Comparison of ENCODE assay signal across 16 mouse cellular contexts in genomic region chr8:105801153-105801904, GRCm38 (mm10). TPM values are rescaled to one million over a fixed set of nuclear protein-coding genes. Genes with fewer than 3 reads are reported as not detected.
DNase-seq lines count a peak whose midpoint lies in the region; ATAC-seq and TF ChIP-seq lines count a peak whose summit lies in the region.
"Had no signal": no experiment of that assay in that cellular context is flagged by ENCODE, and none has a peak within 500 bp of the region (broad histone marks: within the 10 kb centered on the region; RNA-seq: fewer than 3 reads in every experiment).

No protein-coding gene starts in this region.

- peak; percentile 80 for DNase-seq in liver
- no peak for DNase-seq in kidney, postnatal 36 days
- DNase-seq: adrenal gland, adult 8-10 months; cerebellum, adult 11-12 months; layer of hippocampus, adult 9-11 months; lung, postnatal 36 days had no signal

- H3K27me3 ChIP-seq in intestine, embryonic 15.5 days (replicated peaks), result no peaks in the 10 kb centered on the region
- H3K27me3 ChIP-seq in intestine, postnatal 0 days (replicated peaks; ENCODE audit: control insufficient read depth, insufficient read depth, low read length), result no peaks in the 10 kb centered on the region
- no peaks in the 10 kb centered on the region for H3K27me3 ChIP-seq in forebrain, embryonic 15.5 days
- H3K27me3 ChIP-seq: hindbrain, embryonic 15.5 days had no signal

- no peak overlapping the region for H3K4me3 ChIP-seq in intestine, embryonic 15.5 days (replicated peaks)
- no peak overlapping the region for H3K4me3 ChIP-seq in intestine, postnatal 0 days (ENCODE audit: low read depth, low read length)
- H3K4me3 ChIP-seq in bone marrow, adult 2 months (replicated peaks; ENCODE audit: control insufficient read depth, low read depth, low read length), result no peak overlapping the region
- no peak overlapping the region for H3K4me3 ChIP-seq in forebrain, embryonic 15.5 days
- H3K4me3 ChIP-seq: forebrain, embryonic 10.5 days; hindbrain, embryonic 15.5 days had no signal

- no peak overlapping the region for H3K4me2 ChIP-seq in intestine, embryonic 15.5 days (replicated peaks)
- no peak overlapping the region for H3K4me2 ChIP-seq in intestine, postnatal 0 days (replicated peaks; ENCODE audit: low read depth)
- H3K4me2 ChIP-seq in forebrain, embryonic 15.5 days (replicated peaks), result no peak overlapping the region
- H3K4me2 ChIP-seq: hindbrain, embryonic 15.5 days had no signal

- peaks cover 6% of the 10 kb centered on the region; the same call in 1 of the 2 replicates for H3K36me3 ChIP-seq in intestine, embryonic 15.5 days
- H3K36me3 ChIP-seq in intestine, postnatal 0 days (ENCODE audit: control insufficient read depth, insufficient read depth), result no peaks in the 10 kb centered on the region
- H3K36me3 ChIP-seq in forebrain, embryonic 15.5 days, result peaks cover 11% of the 10 kb centered on the region

- H3K27ac ChIP-seq in intestine, embryonic 15.5 days, result no peak overlapping the region
- no peak overlapping the region for H3K27ac ChIP-seq in intestine, postnatal 0 days (ENCODE audit: low read depth, low read length)
- peak overlapping the region; percentile 88; the same call in 1 of the 2 replicates for H3K27ac ChIP-seq in bone marrow, adult 2 months (ENCODE audit: control insufficient read depth, insufficient read depth, low read depth, low read length, poor library complexity)
- H3K27ac ChIP-seq in forebrain, embryonic 15.5 days (replicated peaks), result no peak overlapping the region
- H3K27ac ChIP-seq: forebrain, embryonic 10.5 days; hindbrain, embryonic 15.5 days had no signal

- WGBS in intestine, embryonic 15.5 days, result 87% methylated on average over 6 of the region's 6 CpGs
- WGBS in intestine, postnatal 0 days, result 86% methylated on average over 6 of the region's 6 CpGs
- WGBS in bone marrow, adult 2 months, result 60% methylated on average over 6 of the region's 6 CpGs
- WGBS in forebrain, embryonic 15.5 days, result 93% methylated on average over 6 of the region's 6 CpGs

- no peaks in the 10 kb centered on the region for H3K9me3 ChIP-seq in intestine, embryonic 15.5 days
- H3K9me3 ChIP-seq in intestine, postnatal 0 days (ENCODE audit: control insufficient read depth), result no peaks in the 10 kb centered on the region
- no peaks in the 10 kb centered on the region for H3K9me3 ChIP-seq in forebrain, embryonic 15.5 days
- H3K9me3 ChIP-seq: forebrain, embryonic 10.5 days; hindbrain, embryonic 15.5 days had no signal

- no peak for TF ChIP-seq POLR2A in bone marrow, adult 2 months (IDR thresholded peaks at IDR 0.05; ENCODE audit: borderline replicate concordance, control insufficient read depth, low read depth, low read length)

- peak; percentile 62; the same call in 1 of the 2 replicates for ATAC-seq in intestine, embryonic 15.5 days
- ATAC-seq in intestine, postnatal 0 days, result no peak
- peak; percentile 83 for ATAC-seq in megakaryocyte progenitor cell, adult 5-6 weeks (replicated peaks; ENCODE audit: poor library complexity)
- no peak for ATAC-seq in forebrain, embryonic 15.5 days (replicated peaks)
- ATAC-seq in granulocyte monocyte progenitor cell, adult 5-6 weeks (replicated peaks; ENCODE audit: poor library complexity, severe bottlenecking), result no peak
- ATAC-seq: CD4-positive, CD25-positive, alpha-beta regulatory T cell, adult 4 months had no signal

- TF ChIP-seq CTCF in intestine, postnatal 0 days (IDR thresholded peaks at IDR 0.05; ENCODE audit: low read depth), result no peak
- no peak for TF ChIP-seq CTCF in bone marrow, adult 2 months (IDR thresholded peaks at IDR 0.05; ENCODE audit: control insufficient read depth, insufficient read depth, low read length)

- H3K9ac ChIP-seq in intestine, embryonic 15.5 days, result no peak overlapping the region
- no peak overlapping the region for H3K9ac ChIP-seq in intestine, postnatal 0 days (ENCODE audit: low read depth, low read length)
- no peak overlapping the region for H3K9ac ChIP-seq in forebrain, embryonic 15.5 days (replicated peaks)
- H3K9ac ChIP-seq: hindbrain, embryonic 15.5 days had no signal

- H3K4me1 ChIP-seq in intestine, embryonic 15.5 days (replicated peaks), result peaks cover 11% of the 10 kb centered on the region
- no peaks in the 10 kb centered on the region; the same call in 1 of the 2 replicates for H3K4me1 ChIP-seq in intestine, postnatal 0 days (replicated peaks; ENCODE audit: control insufficient read depth, insufficient read depth, low read length)
- H3K4me1 ChIP-seq in bone marrow, adult 2 months (ENCODE audit: control insufficient read depth, insufficient read depth, low read length), result 0 out of 2 replicates have a peak, but pooled peaks cover 2% of the 10 kb centered on the region
- peaks cover 8% of the 10 kb centered on the region for H3K4me1 ChIP-seq in forebrain, embryonic 15.5 days

RNA-seq across cellular contexts. Expression of gene Ranbp10, which starts 25.8 kb away (rescaled TPM):
- 8.5 and 8.9 TPM in 2 replicates for polyA plus RNA-seq in intestine, embryonic 15.5 days (2015; fragmentation: Nextera tagmentation; extraction: Ambion mirVana)
- polyA plus RNA-seq in intestine, postnatal 0 days (2015; fragmentation: Nextera tagmentation; extraction: Ambion mirVana), result 4.1 and 4.6 TPM in 2 replicates
- 90.8 and 98.0 TPM in 2 replicates for polyA plus RNA-seq in bone marrow, adult 2 months (2011; ENCODE audit: insufficient read depth, insufficient read length, low replicate concordance, missing spikeins)
- total RNA-seq in megakaryocyte progenitor cell, adult 5-6 weeks (2015), result 12.6 and 13.2 TPM in 2 replicates
- 7.7 and 9.2 TPM in 2 replicates for total RNA-seq in megakaryocyte progenitor cell, adult 5-6 weeks (2017)
- 11.8 and 13.9 TPM in 2 replicates for polyA plus RNA-seq in forebrain, embryonic 15.5 days (2015; fragmentation: Nextera tagmentation; extraction: Ambion mirVana)
- 12.9 and 16.7 TPM in 2 replicates for total RNA-seq in granulocyte monocyte progenitor cell, adult 5-6 weeks (2014; fragmentation: Nextera tagmentation)
- total RNA-seq in granulocyte monocyte progenitor cell, adult 5-6 weeks (2017), result 7.2 and 8.3 TPM in 2 replicates

RNA-seq across cellular contexts. Expression of gene Tsnaxip1, which starts 26.2 kb away (rescaled TPM):
- polyA plus RNA-seq in intestine, embryonic 15.5 days (2015; fragmentation: Nextera tagmentation; extraction: Ambion mirVana), result not detected in 2 replicates
- polyA plus RNA-seq in intestine, postnatal 0 days (2015; fragmentation: Nextera tagmentation; extraction: Ambion mirVana), result not detected in 2 replicates
- 3.6 TPM in 1 of 2 replicates, not detected in the other for polyA plus RNA-seq in bone marrow, adult 2 months (2011; ENCODE audit: insufficient read depth, insufficient read length, low replicate concordance, missing spikeins)
- total RNA-seq in megakaryocyte progenitor cell, adult 5-6 weeks (2015), result not detected in 2 replicates
- not detected in 2 replicates for total RNA-seq in megakaryocyte progenitor cell, adult 5-6 weeks (2017)
- polyA plus RNA-seq in forebrain, embryonic 15.5 days (2015; fragmentation: Nextera tagmentation; extraction: Ambion mirVana), result 0.61 and 0.84 TPM in 2 replicates
- total RNA-seq in granulocyte monocyte progenitor cell, adult 5-6 weeks (2014; fragmentation: Nextera tagmentation), result not detected in 2 replicates
- not detected in 2 replicates for total RNA-seq in granulocyte monocyte progenitor cell, adult 5-6 weeks (2017)
- total RNA-seq: adrenal gland, adult 8-10 months had no signal
- polyA plus RNA-seq: heart, embryonic 14.5 days had no signal

RNA-seq across cellular contexts. Expression of gene Gfod2, which starts 42.9 kb away (rescaled TPM):
- 10.5 and 10.6 TPM in 2 replicates for polyA plus RNA-seq in intestine, embryonic 15.5 days (2015; fragmentation: Nextera tagmentation; extraction: Ambion mirVana)
- 4.0 and 4.4 TPM in 2 replicates for polyA plus RNA-seq in intestine, postnatal 0 days (2015; fragmentation: Nextera tagmentation; extraction: Ambion mirVana)
- polyA plus RNA-seq in bone marrow, adult 2 months (2011; ENCODE audit: insufficient read depth, insufficient read length, low replicate concordance, missing spikeins), result 1.2 and 2.0 TPM in 2 replicates
- 0.74 and 1.0 TPM in 2 replicates for total RNA-seq in megakaryocyte progenitor cell, adult 5-6 weeks (2015)
- total RNA-seq in megakaryocyte progenitor cell, adult 5-6 weeks (2017), result 1.4 and 4.2 TPM in 2 replicates
- 84.5 and 88.0 TPM in 2 replicates for polyA plus RNA-seq in forebrain, embryonic 15.5 days (2015; fragmentation: Nextera tagmentation; extraction: Ambion mirVana)
- 1.7 TPM in 1 of 2 replicates, not detected in the other for total RNA-seq in granulocyte monocyte progenitor cell, adult 5-6 weeks (2014; fragmentation: Nextera tagmentation)
- 3.4 and 4.6 TPM in 2 replicates for total RNA-seq in granulocyte monocyte progenitor cell, adult 5-6 weeks (2017)

RNA-seq across cellular contexts. Expression of gene Cenpt, which starts 51.7 kb away (rescaled TPM):
- 33.6 and 34.9 TPM in 2 replicates for polyA plus RNA-seq in intestine, embryonic 15.5 days (2015; fragmentation: Nextera tagmentation; extraction: Ambion mirVana)
- polyA plus RNA-seq in intestine, postnatal 0 days (2015; fragmentation: Nextera tagmentation; extraction: Ambion mirVana), result 8.5 and 9.3 TPM in 2 replicates
- 30.3 and 73.2 TPM in 2 replicates for polyA plus RNA-seq in bone marrow, adult 2 months (2011; ENCODE audit: insufficient read depth, insufficient read length, low replicate concordance, missing spikeins)
- 18.3 and 21.2 TPM in 2 replicates for total RNA-seq in megakaryocyte progenitor cell, adult 5-6 weeks (2015)
- total RNA-seq in megakaryocyte progenitor cell, adult 5-6 weeks (2017), result 14.4 and 20.1 TPM in 2 replicates
- 65.0 and 66.4 TPM in 2 replicates for polyA plus RNA-seq in forebrain, embryonic 15.5 days (2015; fragmentation: Nextera tagmentation; extraction: Ambion mirVana)
- 21.4 and 22.0 TPM in 2 replicates for total RNA-seq in granulocyte monocyte progenitor cell, adult 5-6 weeks (2014; fragmentation: Nextera tagmentation)
- total RNA-seq in granulocyte monocyte progenitor cell, adult 5-6 weeks (2017), result 9.9 and 10.0 TPM in 2 replicates

RNA-seq across cellular contexts. Expression of gene Thap11, which starts 53.6 kb away (rescaled TPM):
- 54.9 and 60.0 TPM in 2 replicates for polyA plus RNA-seq in intestine, embryonic 15.5 days (2015; fragmentation: Nextera tagmentation; extraction: Ambion mirVana)
- polyA plus RNA-seq in intestine, postnatal 0 days (2015; fragmentation: Nextera tagmentation; extraction: Ambion mirVana), result 28.3 and 29.2 TPM in 2 replicates
- polyA plus RNA-seq in bone marrow, adult 2 months (2011; ENCODE audit: insufficient read depth, insufficient read length, low replicate concordance, missing spikeins), result 9.8 and 12.6 TPM in 2 replicates
- total RNA-seq in megakaryocyte progenitor cell, adult 5-6 weeks (2015), result 30.9 and 32.4 TPM in 2 replicates
- 25.1 and 28.5 TPM in 2 replicates for total RNA-seq in megakaryocyte progenitor cell, adult 5-6 weeks (2017)
- 70.5 and 73.6 TPM in 2 replicates for polyA plus RNA-seq in forebrain, embryonic 15.5 days (2015; fragmentation: Nextera tagmentation; extraction: Ambion mirVana)
- 20.4 and 30.1 TPM in 2 replicates for total RNA-seq in granulocyte monocyte progenitor cell, adult 5-6 weeks (2014; fragmentation: Nextera tagmentation)
- total RNA-seq in granulocyte monocyte progenitor cell, adult 5-6 weeks (2017), result 29.9 and 36.8 TPM in 2 replicates

Comparison
In these comparisons a context has a peak if more than half of its experiments do, and no peak if none do; other contexts are left out.
1. ATAC-seq: peak in intestine, embryonic 15.5 days (single experiment) and megakaryocyte progenitor cell, adult 5-6 weeks (single experiment); none in intestine, postnatal 0 days (single experiment), forebrain, embryonic 15.5 days (single experiment) and granulocyte monocyte progenitor cell, adult 5-6 weeks (single experiment).